Mouse (Mus musculus) limb, embryonic 12.5 days (tissue): ENCODE measurements around the gene Cyb561d2. TPM values are rescaled to one million over a fixed set of nuclear protein-coding genes. Genes with fewer than 3 reads are reported as not detected.

Experiments
- ATAC-seq: fragments of 200-750 bp; cut with Nextera tagmentation; 2 replicates; pipeline ENCODE4 v1.8.0; 2017; ENCODE audit warnings: low read depth, moderate TSS enrichment; ENCODE audit not compliant: insufficient number of reproducible peaks, insufficient read depth, low FRiP score, low TSS enrichment
- H3K27ac ChIP-seq: fragments of 300-500 bp; sonication (generic); 2 replicates; pipeline ENCODE4 v1.5.1; 2016; ENCODE audit warnings: mild to moderate bottlenecking, moderate library complexity
- H3K27me3 ChIP-seq: fragments of 300-500 bp; sonication (generic); 2 replicates; pipeline ENCODE4 v1.6.1; 2016; ENCODE audit warnings: mild to moderate bottlenecking, moderate library complexity
- H3K36me3 ChIP-seq: fragments of 300-500 bp; sonication (generic); 2 replicates; pipeline ENCODE4 v1.6.1; 2016; ENCODE audit warnings: mild to moderate bottlenecking, moderate library complexity
- H3K4me1 ChIP-seq: fragments of 300-500 bp; sonication (generic); replicated peaks from 2 replicates; pipeline ENCODE4 v1.6.1; 2016
- H3K4me2 ChIP-seq: fragments of 300-500 bp; sonication (generic); 2 replicates; pipeline ENCODE4 v1.6.1; 2016; ENCODE audit warnings: mild to moderate bottlenecking, moderate library complexity
- H3K4me3 ChIP-seq: fragments of 300-500 bp; sonication (generic); replicated peaks from 2 replicates; pipeline ENCODE4 v1.5.1; 2016; ENCODE audit warnings: mild to moderate bottlenecking
- H3K9ac ChIP-seq: fragments of 300-500 bp; sonication (generic); replicated peaks from 2 replicates; pipeline ENCODE4 v1.6.1; 2016; ENCODE audit warnings: mild to moderate bottlenecking, moderate library complexity
- H3K9me3 ChIP-seq: fragments of 300-500 bp; sonication (generic); 2 replicates; pipeline ENCODE4 v1.6.1; 2016; ENCODE audit warnings: mild to moderate bottlenecking, moderate library complexity
- WGBS: fragments of 180-500 bp; shearing (Covaris S2); methylation state at CpG from one replicate; pipeline ENCODE4 v1.1.7; 2016; 5-methylcytosine and 5-hydroxymethylcytosine counted together
- polyA plus RNA-seq: library from polyadenylated mRNA; unstranded; fragments of >200 nt; fragmentation: Nextera tagmentation; extraction: Ambion mirVana; gene quantifications from 2 replicates; pipeline ENCODE4 v1.2.1, GENCODE M21; 2016

Cyb561d2 gene
- polyA plus RNA-seq, 1 experiment from 2014 or later: 15.3 TPM

- 31% methylated on average over 1 of the region's 1 CpGs for WGBS
- H3K4me2 ChIP-seq: no peak overlapping the region
- no peaks in the 10 kb centered on the region for H3K9me3 ChIP-seq
- H3K4me3 ChIP-seq: no peak overlapping the region
- H3K36me3 ChIP-seq: no peaks in the 10 kb centered on the region
- H3K27ac ChIP-seq: no peak overlapping the region
- ATAC-seq: no peak
- H3K9ac ChIP-seq: no peak overlapping the region
- peaks cover 62% of the 10 kb centered on the region for H3K27me3 ChIP-seq
- peaks cover 8% of the 10 kb centered on the region for H3K4me1 ChIP-seq
These were observed 48.5 kb downstream of the Cyb561d2 start for GRCm38 (mm10) chr9:107493511-107493910.

- no peak overlapping the region for H3K9ac ChIP-seq
- H3K27me3 ChIP-seq: peaks cover 57% of the 10 kb centered on the region
- no peak overlapping the region for H3K27ac ChIP-seq
- no peak for ATAC-seq
- no peaks in the 10 kb centered on the region for H3K36me3 ChIP-seq
- H3K9me3 ChIP-seq: no peaks in the 10 kb centered on the region
- H3K4me2 ChIP-seq: no peak overlapping the region
- H3K4me3 ChIP-seq: no peak overlapping the region
- 62% methylated on average over 6 of the region's 6 CpGs for WGBS
- H3K4me1 ChIP-seq: peaks cover 8% of the 10 kb centered on the region
These were observed 51.4 kb downstream of the Cyb561d2 start for GRCm38 (mm10) chr9:107490625-107491024.

- H3K9ac ChIP-seq: no peak overlapping the region
- no peaks in the 10 kb centered on the region for H3K36me3 ChIP-seq
- H3K4me2 ChIP-seq: no peak overlapping the region
- H3K9me3 ChIP-seq: no peaks in the 10 kb centered on the region
- H3K4me3 ChIP-seq: no peak overlapping the region
- no peak for ATAC-seq
- peaks cover 8% of the 10 kb centered on the region for H3K4me1 ChIP-seq
- 44% methylated on average over 8 of the region's 8 CpGs for WGBS
- no peak overlapping the region for H3K27ac ChIP-seq
- peaks cover 57% of the 10 kb centered on the region for H3K27me3 ChIP-seq
These were observed 51.8 kb downstream of the Cyb561d2 start for GRCm38 (mm10) chr9:107490146-107490545.

Other genes with a start within 250 kb of the Cyb561d2 start
- 4.2 and 8.1 TPM in 2 replicates for gene Cish, start 246.2 kb downstream of the Cyb561d2 start, polyA plus RNA-seq
- gene Hemk1, start 203.8 kb downstream of the Cyb561d2 start, polyA plus RNA-seq: 10.6 and 11.6 TPM in 2 replicates
- 0.81 and 1.4 TPM in 2 replicates for gene 6430571L13Rik, start 201.6 kb downstream of the Cyb561d2 start, polyA plus RNA-seq
- 0.37 and 0.49 TPM in 2 replicates for gene Cacna2d2, start 142.6 kb downstream of the Cyb561d2 start, polyA plus RNA-seq
- gene Tmem115, start 8.2 kb downstream of the Cyb561d2 start, polyA plus RNA-seq: 47.0 and 47.7 TPM in 2 replicates
- 38.6 and 40.1 TPM in 2 replicates for gene Nprl2, start within 50 bp of the Cyb561d2 start, polyA plus RNA-seq
- 1.2 and 1.7 TPM in 2 replicates for gene Zmynd10, start 5.1 kb upstream of the Cyb561d2 start, polyA plus RNA-seq
- gene Rassf1, start 9.4 kb upstream of the Cyb561d2 start, polyA plus RNA-seq: 59.8 and 64.8 TPM in 2 replicates
- 50.6 and 52.6 TPM in 2 replicates for gene Tusc2, start 21.1 kb upstream of the Cyb561d2 start, polyA plus RNA-seq
- gene Hyal2, start 25.8 kb upstream of the Cyb561d2 start, polyA plus RNA-seq: 127 and 128 TPM in 2 replicates
- 13.7 and 14.9 TPM in 2 replicates for gene Hyal1, start 34.7 kb upstream of the Cyb561d2 start, polyA plus RNA-seq
- 14.3 and 16.1 TPM in 2 replicates for gene Naa80, start 36.7 kb upstream of the Cyb561d2 start, polyA plus RNA-seq
- 1.3 and 1.4 TPM in 2 replicates for gene Hyal3, start 38.6 kb upstream of the Cyb561d2 start, polyA plus RNA-seq
- gene Ifrd2, start 45.4 kb upstream of the Cyb561d2 start, polyA plus RNA-seq: 38.5 and 40.2 TPM in 2 replicates
- gene Sema3b, start 67.0 kb upstream of the Cyb561d2 start, polyA plus RNA-seq: 8.1 and 9.1 TPM in 2 replicates
- 400 and 416 TPM in 2 replicates for gene Gnai2, start 93.2 kb upstream of the Cyb561d2 start, polyA plus RNA-seq
- gene Slc38a3, start 127.3 kb upstream of the Cyb561d2 start, polyA plus RNA-seq: 3.5 and 5.0 TPM in 2 replicates
- 2.1 and 2.2 TPM in 2 replicates for gene Gnat1, start 137.5 kb upstream of the Cyb561d2 start, polyA plus RNA-seq
- 47.6 and 53.5 TPM in 2 replicates for gene Sema3f, start 168.3 kb upstream of the Cyb561d2 start, polyA plus RNA-seq
- gene Rbm5, start 228.8 kb upstream of the Cyb561d2 start, polyA plus RNA-seq: 232 and 239 TPM in 2 replicates